Mouse (Mus musculus): ENCODE measurements at regions not wholly inside any gene's neighbourhood (a gene's known extent, or its start where the extent isn't known, plus 50 kb on each side); places are given as distances from the start of the nearest gene placed in this dataset.
"Not testable (repeated sequence)": the region's sequence is repeated elsewhere in the genome, so short reads cannot be mapped to it uniquely, and the experiment has no call there.

DNA sequence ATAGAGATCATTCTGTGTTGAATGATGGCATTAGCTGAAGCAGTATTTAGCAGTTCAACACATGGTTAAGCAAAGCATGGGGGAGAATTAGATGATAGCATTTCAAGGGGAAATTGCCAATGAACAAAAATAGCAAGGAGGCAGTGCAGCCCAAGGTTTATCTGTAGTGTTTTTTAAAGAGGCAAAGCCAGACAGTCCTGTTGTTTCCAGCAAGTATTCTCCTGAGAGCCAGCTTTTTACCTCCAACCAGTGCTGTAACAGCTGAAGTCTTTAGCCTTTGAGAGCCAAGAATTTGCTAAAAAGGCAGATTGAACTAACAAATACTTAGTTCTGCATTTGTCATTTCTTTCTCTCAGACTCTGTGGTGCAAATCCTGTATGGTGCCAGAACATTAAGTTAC, 305.1 kb upstream of the Arx start:
- no peak for DNase-seq (ENCODE audit: low spot score in 2 of 2)

DNA sequence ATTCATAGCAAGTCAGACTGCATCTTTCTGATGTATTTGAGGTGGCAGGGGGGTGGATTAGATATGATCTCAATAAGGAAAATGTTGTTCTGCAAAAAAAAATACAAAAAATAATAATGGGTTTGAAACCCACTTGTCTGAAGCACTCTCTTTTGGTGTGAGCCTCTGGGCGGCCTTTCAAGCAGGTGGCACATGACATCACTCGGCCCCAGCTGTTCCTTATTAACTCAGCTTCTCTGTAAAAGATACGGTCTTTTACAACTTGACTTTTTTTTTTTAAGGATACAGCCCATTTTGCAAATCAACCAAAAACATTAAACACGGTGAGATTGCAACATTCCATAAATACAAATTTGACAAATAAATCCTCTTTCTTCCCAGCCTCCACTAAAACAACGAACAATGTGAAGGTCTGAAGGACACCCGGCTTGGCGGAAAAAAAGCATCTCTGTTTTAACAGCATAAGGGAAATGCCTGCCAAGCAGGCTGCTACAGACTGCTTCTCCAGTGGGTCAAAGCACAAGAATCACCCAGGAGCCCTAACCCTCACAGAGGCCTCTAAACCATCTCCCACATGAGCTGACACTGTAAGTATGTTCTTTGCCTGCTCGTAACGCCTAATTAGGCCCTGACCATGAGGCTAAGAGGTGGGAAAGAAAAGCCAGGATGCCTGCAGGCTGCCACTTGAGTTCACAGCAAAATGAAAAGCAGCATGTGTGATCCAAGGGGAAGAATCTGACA, 283.8 kb upstream of the Arx start:
- no peak for DNase-seq (ENCODE audit: low spot score in 2 of 2)

DNA sequence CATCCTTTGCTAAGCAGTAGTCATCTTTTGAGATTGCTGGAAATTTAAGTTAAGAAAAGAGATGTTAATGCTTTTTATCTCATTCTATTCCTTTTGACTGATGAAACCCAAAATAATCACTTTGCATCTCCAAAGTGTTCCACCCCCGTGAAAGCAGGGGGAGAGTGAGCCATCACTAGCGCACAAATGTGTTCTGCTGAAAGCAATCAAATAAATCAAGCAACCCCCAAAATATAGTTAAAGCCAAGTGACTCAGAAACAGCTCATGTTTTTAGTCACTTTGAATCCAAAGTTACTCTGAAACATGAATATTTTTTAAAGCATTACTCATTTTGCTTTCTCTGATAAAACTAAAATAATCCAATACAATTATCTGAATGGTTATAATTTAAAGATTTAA, 279.6 kb upstream of the Arx start:
- no peak for DNase-seq (ENCODE audit: low spot score in 2 of 2)

- no peak for DNase-seq (ENCODE audit: low spot score in 2 of 2)
These were observed 274.7 kb upstream of the Arx start for GRCm38 (mm10) chrX:93011578-93011977.

GRCm38 (mm10) chrX:93016391-93016790, 269.9 kb upstream of the Arx start:
- no peak for DNase-seq (ENCODE audit: low spot score in 2 of 2)

GRCm38 (mm10) chrX:93041096-93041495, 245.1 kb upstream of the Arx start:
- no peak for DNase-seq (ENCODE audit: low spot score in 2 of 2)

DNA sequence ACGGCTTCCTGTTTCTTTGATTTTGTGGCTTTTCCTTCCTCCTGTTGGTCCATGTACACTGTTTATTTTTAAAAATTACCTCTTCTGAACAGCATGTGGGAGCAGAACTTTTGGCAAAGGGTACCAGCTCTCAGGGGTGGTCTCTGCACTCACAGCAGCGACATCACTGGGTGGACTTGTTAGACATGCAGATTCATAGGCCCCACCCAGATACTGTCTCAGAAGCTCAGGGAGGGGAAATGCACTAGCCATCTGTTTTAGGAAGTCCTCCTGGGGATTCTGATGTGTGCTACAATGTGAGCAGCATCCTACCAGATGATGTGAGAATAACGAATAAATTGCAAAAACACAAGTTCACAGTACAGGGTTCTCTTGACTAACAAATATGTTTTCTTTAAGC, 243.5 kb upstream of the Arx start:
- no peak for DNase-seq (ENCODE audit: low spot score in 2 of 2)

- DNase-seq (ENCODE audit: low spot score in 2 of 2): no peak
These were observed 237.1 kb upstream of the Arx start for GRCm38 (mm10) chrX:93048967-93049754.

GRCm38 (mm10) chrX:93049755-93050143, 236.5 kb upstream of the Arx start:
- no peak for DNase-seq (ENCODE audit: low spot score in 2 of 2)

GRCm38 (mm10) chrX:93059533-93059932, 226.7 kb upstream of the Arx start:
- DNase-seq (ENCODE audit: low spot score in 2 of 2): no peak

DNA sequence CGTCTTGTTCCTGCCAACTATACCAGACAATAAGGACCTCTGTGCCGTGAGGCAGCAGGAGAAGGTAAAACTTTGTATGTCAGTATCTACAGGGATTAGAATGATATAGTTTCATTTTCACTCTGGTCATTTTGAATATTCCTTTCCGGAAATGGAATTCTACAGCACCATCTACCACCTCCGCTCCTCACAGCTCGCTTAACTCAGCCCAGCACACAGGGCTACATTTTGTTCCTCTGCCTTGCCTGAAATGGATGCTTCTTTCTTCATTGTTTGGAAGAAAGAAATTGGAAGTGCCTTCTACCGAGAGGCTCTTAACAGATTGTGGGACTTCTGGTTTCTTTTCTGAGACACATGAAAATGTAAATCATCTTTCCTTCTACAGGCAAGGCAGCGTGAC, 217.4 kb upstream of the Arx start:
- no peak for DNase-seq (ENCODE audit: low spot score in 2 of 2)

- peak in 1 of 2 experiments; percentile 7 for DNase-seq (ENCODE audit: low spot score in 2 of 2)
These were observed 216.5 kb upstream of the Arx start for GRCm38 (mm10) chrX:93069569-93070289.

DNA sequence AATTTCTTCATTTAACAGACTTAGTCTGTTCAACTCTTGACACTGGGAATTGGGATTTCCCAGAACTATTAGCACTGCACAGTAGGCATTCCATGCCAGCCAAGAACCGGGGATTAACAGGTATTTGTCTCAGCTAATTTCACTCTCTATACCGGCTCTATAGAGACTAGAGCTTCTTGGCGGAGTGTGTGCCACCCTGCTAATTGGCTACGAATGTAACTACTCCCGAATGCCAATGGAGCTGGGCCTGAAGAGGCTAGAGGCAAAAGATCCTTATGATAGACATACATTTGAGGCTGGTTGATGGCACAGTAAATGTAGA, 216.0 kb upstream of the Arx start:
- DNase-seq (ENCODE audit: low spot score in 2 of 2): no peak

GRCm38 (mm10) chrX:93088976-93089375, 197.3 kb upstream of the Arx start:
- DNase-seq (ENCODE audit: low spot score in 2 of 2): no peak

GRCm38 (mm10) chrX:93097551-93097950, 188.7 kb upstream of the Arx start:
- no peak for DNase-seq (ENCODE audit: low spot score in 2 of 2)

GRCm38 (mm10) chrX:93107930-93108567, 178.2 kb upstream of the Arx start:
- DNase-seq (ENCODE audit: low spot score in 2 of 2): no peak

GRCm38 (mm10) chrX:93154367-93154766, 131.9 kb upstream of the Arx start:
- not testable (repeated sequence) for DNase-seq (ENCODE audit: low spot score in 2 of 2)

DNA sequence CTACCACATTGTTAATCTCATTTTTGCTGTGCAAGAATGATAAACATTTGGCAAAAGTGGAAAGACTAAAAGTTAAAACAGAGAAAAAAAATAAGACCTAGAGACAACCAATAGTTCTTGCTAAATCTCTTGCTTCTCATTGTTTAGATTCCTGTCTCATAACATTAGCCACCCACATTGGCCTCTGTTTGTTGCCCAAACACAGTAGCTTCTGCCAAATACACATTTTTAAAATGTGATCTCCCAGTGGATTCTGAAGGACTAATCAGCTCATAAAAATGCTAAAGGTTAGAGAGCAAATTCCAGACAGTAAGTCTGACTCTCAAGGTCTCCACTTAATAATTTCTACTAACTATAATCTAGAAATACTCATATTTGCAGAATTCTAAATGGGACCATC, 127.1 kb upstream of the Arx start:
- DNase-seq (ENCODE audit: low spot score in 2 of 2): no peak

- DNase-seq (ENCODE audit: low spot score in 2 of 2): no peak
These were observed 125.3 kb upstream of the Arx start for GRCm38 (mm10) chrX:93160956-93161355.
